15 mouse cellular contexts compared by ENCODE assay signal in genomic region chr19:53450624-53451387, GRCm38 (mm10).
A peak's percentile ranks its signal among the peaks of the same experiment; 100 is the strongest.
DNase-seq lines count a peak whose midpoint lies in the region; ATAC-seq lines count a peak whose summit lies in the region.
"Had no signal": no experiment of that assay in that cellular context is flagged by ENCODE, and none has a peak within 500 bp of the region (broad histone marks: within the 10 kb centered on the region; RNA-seq: fewer than 3 reads in every experiment).

No protein-coding gene starts in this region.

- no peak overlapping the region for H3K4me3 ChIP-seq in forebrain, embryonic 10.5 days
- H3K4me3 ChIP-seq in forebrain, embryonic 11.5 days (ENCODE audit: low read depth, low read length): no peak overlapping the region
- H3K4me3 ChIP-seq in megakaryocyte, embryonic 14.5 days (replicated peaks): peak overlapping the region; percentile 33
- H3K4me3 ChIP-seq: liver, embryonic 15.5 days had no signal

- peaks cover 20% of the 10 kb centered on the region for H3K27me3 ChIP-seq in forebrain, embryonic 10.5 days (ENCODE audit: poor library complexity, severe bottlenecking)
- no peaks in the 10 kb centered on the region for H3K27me3 ChIP-seq in forebrain, embryonic 11.5 days (ENCODE audit: control insufficient read depth, insufficient read depth, low read length)
- peaks cover 62% of the 10 kb centered on the region for H3K27me3 ChIP-seq in megakaryocyte, embryonic 14.5 days (replicated peaks)

- 86% methylated on average over 17 of the region's 17 CpGs for WGBS in forebrain, embryonic 10.5 days
- WGBS in forebrain, embryonic 11.5 days: 87% methylated on average over 14 of the region's 17 CpGs

- H3K9ac ChIP-seq in forebrain, embryonic 11.5 days (ENCODE audit: low read length): no peak overlapping the region
- H3K9ac ChIP-seq: liver, embryonic 15.5 days had no signal

- no peaks in the 10 kb centered on the region for H3K36me3 ChIP-seq in forebrain, embryonic 10.5 days (replicated peaks)
- no peaks in the 10 kb centered on the region for H3K36me3 ChIP-seq in forebrain, embryonic 11.5 days (ENCODE audit: control insufficient read depth, insufficient read depth, low read length)
- H3K36me3 ChIP-seq in megakaryocyte, embryonic 14.5 days (replicated peaks; ENCODE audit: low read length): no peaks in the 10 kb centered on the region
- H3K36me3 ChIP-seq: liver, embryonic 15.5 days had no signal

- no peaks in the 10 kb centered on the region for H3K9me3 ChIP-seq in forebrain, embryonic 10.5 days
- no peaks in the 10 kb centered on the region for H3K9me3 ChIP-seq in forebrain, embryonic 11.5 days (ENCODE audit: control insufficient read depth, low read length)
- H3K9me3 ChIP-seq in megakaryocyte, embryonic 14.5 days: no peaks in the 10 kb centered on the region
- H3K9me3 ChIP-seq: liver, embryonic 15.5 days had no signal

- H3K27ac ChIP-seq in forebrain, embryonic 10.5 days: peak overlapping the region; percentile 48; the same call in 1 of the 2 replicates
- no peak overlapping the region for H3K27ac ChIP-seq in forebrain, embryonic 11.5 days (ENCODE audit: low read depth, low read length)
- H3K27ac ChIP-seq: liver, embryonic 15.5 days had no signal

- peaks cover 58% of the 10 kb centered on the region for H3K4me1 ChIP-seq in forebrain, embryonic 10.5 days
- 0 out of 2 replicates have a peak, but pooled peaks cover 2% of the 10 kb centered on the region for H3K4me1 ChIP-seq in forebrain, embryonic 11.5 days (replicated peaks; ENCODE audit: control insufficient read depth, insufficient read depth, low read length)
- H3K4me1 ChIP-seq in megakaryocyte, embryonic 14.5 days: no peaks in the 10 kb centered on the region

- no peak for DNase-seq in forebrain, embryonic 10.5 days (ENCODE audit: extremely low spot score, low spot score)
- DNase-seq in forebrain, embryonic 11.5 days (ENCODE audit: low spot score): no peak
- DNase-seq in urinary bladder, postnatal 14 days (ENCODE audit: low spot score): peak; percentile 66
- no peak for DNase-seq in layer of hippocampus, adult 11-12 months (ENCODE audit: low spot score)
- no peak for DNase-seq in embryo, embryonic 9.5 days (ENCODE audit: extremely low spot score)
- DNase-seq: gastrocnemius, postnatal 25 days; heart, postnatal 36 days; kidney, postnatal 4 days; thymus, adult 2 months had no signal

- no peak for ATAC-seq in forebrain, embryonic 11.5 days (replicated peaks; ENCODE audit: low FRiP score)
- ATAC-seq in megakaryocyte, adult 5-6 weeks (ENCODE audit: poor library complexity, severe bottlenecking): no peak
- ATAC-seq in granulocyte monocyte progenitor cell, adult 5-6 weeks (replicated peaks; ENCODE audit: poor library complexity, severe bottlenecking): peak; percentile 35
- ATAC-seq: CD4-positive, CD25-positive, alpha-beta regulatory T cell, adult 4 months; midbrain, embryonic 16.5 days had no signal

- H3K4me2 ChIP-seq in forebrain, embryonic 11.5 days (ENCODE audit: low read depth, low read length, severe bottlenecking): no peak overlapping the region
- H3K4me2 ChIP-seq: liver, embryonic 15.5 days had no signal
